Mouse (Mus musculus) liver, postnatal 0 days (tissue): Measurements from ENCODE around the gene Sapcd2.

Experiments
- CTCF ChIP-seq: sonication (generic); IDR thresholded peaks from 2 replicates; pipeline ENCODE4 v1.5.1; 2016; ENCODE audit warnings: antibody characterized with exemption, low read depth
- EP300 ChIP-seq: IDR thresholded peaks from 2 replicates; pipeline ENCODE4 v1.6.1; 2016; ENCODE audit warnings: antibody characterized with exemption, low read depth, mild to moderate bottlenecking

DNA sequence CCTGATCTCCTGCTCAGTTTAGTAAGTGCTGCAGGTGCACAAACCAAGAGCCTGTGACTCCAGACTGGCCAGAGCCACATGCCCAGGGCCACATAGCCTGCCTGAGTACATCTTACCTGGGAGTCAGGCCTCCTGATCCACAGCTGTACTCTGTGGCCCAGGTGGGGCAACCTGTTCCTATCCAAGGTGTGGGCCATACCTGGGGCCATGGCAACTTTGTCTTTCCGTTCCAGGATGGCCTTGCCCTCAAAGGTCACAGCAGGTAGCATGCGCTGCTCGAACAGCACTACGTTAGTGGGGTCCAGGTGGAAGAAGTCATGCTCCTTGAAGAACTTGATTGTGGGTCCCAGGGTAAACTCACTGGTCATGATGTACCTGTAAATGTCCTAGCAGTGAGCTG lies 7.8 kb upstream of the Sapcd2 start:
- no peak for TF ChIP-seq CTCF
- TF ChIP-seq EP300: no peak
